Mouse (Mus musculus) kidney, postnatal 10 days (tissue): Measurements from ENCODE around the gene Cd46.

ENCODE experiments used
- DNase-seq: peaks from one replicate; pipeline ENCODE4 v3.0.0; 2021; ENCODE audit warnings: mixed read lengths

The Cd46 gene

GRCm38 (mm10) chr1:195092220-195092720 is at the start of gene Cd46:
Cd46 (minus strand) TSS chr1:195092249.
- DNase-seq, result peak; percentile 83

DNA sequence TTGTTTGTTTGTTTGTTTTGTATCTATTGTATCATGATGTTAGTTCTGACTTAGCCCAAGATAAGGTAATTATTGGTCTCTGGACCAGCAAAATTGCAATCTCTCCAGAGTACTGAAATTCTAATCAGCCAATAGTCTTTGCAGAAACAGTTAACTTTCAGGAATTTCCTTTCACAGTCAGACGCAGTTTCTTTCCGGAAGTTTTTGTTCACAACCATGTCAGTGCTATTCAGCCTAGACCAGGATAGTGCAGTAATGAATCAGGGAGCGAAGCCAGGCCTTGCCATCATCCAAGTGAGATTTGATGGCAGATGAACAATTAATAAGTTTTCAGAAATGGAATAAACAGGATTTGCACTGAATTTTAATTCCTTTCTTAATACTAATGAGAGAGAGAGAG is 40.0 kb upstream of the Cd46 start:
- DNase-seq, result peak; percentile 12

DNA sequence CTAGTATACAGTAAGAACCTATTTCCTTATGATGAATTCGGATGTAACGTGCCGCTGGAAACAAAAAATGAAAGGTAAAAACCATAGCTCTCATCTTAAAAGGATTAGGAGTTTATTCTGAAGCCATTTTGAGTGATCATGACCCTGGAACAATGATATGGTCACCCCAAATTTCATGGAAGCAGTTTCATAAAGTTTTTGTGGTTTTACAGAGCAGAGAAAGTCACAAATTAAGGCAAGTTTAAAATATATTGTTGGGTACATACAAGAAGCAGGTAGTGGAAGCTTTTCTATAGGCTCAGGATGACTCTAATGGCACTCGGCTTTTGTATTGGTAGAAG is 39.6 kb upstream of the Cd46 start:
- no peak for DNase-seq

DNA sequence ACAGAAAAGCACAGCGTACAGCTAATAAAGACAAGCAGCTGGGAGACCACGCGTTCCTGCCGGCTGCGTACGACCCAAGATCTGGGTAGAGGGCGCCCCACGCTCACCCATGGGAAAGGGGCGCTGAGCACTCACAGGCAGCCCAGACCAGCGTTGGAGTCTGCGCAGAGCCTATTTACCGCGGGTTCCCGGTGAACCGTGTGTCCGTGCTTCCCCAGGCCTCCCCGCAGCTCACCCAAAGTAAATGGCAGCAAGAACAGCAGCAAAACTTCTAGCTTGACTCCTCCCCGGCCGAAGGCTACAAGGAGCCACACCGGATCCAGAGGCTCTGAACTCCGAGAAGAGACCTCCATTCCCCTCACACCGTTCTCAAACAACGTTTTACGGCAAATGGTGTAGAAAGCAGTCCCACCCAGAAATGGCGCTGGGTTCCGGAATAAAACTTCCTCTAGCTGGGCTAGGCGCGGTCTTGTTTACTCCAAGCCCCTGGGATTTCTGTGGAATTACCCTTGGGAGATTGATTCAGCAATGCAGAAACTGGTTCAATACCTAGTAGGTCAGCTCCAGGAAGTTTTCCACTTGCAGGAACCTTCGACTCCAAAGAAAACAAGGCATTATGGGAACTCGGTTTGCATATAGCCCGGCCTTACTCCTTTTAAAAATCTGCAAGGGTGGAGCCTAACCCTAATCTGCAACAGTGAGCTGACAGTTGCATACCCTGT is 39.1 kb upstream of the Cd46 start, which contains the start of gene Cr1l:
TSS of gene Cr1l (minus strand) at position 634 of the 722 bp plus-strand sequence.
- DNase-seq, result peak; percentile 93

GRCm38 (mm10) chr1:195130479-195130878 is 38.4 kb upstream of the Cd46 start:
- DNase-seq, result no peak

DNA sequence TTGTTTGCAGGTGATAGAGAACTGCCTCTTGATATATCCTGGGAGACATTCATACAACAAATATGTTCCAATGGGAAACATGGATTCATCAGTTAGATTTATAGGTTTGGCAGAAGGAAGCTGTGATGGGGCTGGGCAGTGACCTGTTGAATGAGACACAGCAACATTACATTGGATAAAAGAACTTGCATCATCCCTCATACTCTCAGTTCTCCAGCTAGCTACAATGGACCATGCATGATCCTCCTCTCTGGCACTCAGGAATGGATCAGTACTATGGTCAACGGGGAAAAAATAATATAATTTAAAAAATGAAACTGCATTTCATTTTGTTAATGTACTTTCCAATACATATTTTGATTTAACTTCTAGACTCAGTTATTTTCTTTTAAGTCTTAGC is 37.8 kb upstream of the Cd46 start:
- DNase-seq, result no peak

- no peak for DNase-seq
Measured at GRCm38 (mm10) chr1:195114414-195114813, 22.4 kb upstream of the Cd46 start.

GRCm38 (mm10) chr1:195113621-195114020 is 21.6 kb upstream of the Cd46 start:
- DNase-seq, result no peak

DNA sequence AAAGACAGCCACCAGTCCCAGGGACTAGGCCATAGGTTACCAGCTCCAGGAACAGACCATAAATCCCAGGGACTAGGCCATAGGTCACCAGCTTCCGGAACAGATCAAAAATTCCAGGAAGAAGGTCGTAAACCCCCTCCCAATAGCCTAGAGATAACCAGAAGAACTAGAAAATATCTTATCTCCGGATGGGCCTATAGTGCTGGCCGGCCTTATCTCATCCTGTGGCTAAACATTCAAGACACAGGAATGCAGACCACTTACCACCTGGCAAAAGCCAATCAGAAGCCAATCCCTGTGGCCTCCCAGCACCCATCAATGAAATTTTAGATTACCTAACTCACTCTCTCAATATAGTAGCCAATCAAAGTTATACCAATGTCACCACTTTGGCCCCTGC is 8.6 kb upstream of the Cd46 start:
- no peak for DNase-seq

- no peak for DNase-seq
Measured at GRCm38 (mm10) chr1:195098004-195098403, 6.0 kb upstream of the Cd46 start.

DNA sequence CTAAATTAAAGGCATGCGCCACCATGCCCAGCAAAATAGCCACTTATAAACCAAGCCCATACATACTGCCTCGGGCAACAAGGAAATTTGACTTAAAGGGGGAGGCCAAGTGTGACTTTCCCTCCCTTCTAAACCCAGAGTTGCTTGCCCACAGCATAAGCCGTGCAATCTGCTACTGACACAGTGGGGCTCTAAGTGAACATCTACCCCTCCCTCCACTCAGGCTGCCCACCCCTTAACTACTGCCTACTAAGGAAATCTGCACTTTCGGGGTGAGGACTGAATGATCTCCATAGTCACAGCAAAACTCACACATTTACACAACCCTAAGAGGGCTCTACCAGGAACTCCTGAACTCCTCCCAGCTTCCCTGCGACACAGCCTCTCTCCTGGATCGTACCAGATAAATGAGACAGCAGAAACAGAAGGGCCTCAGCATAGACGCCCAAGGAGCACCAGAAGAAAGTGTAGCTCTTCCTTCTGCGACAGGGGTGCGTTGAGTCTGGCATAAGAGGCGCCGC is 290 bp downstream of the Cd46 start:
- no peak for DNase-seq

GRCm38 (mm10) chr1:195082142-195082541 is 9.9 kb downstream of the Cd46 start:
- no peak for DNase-seq

DNA sequence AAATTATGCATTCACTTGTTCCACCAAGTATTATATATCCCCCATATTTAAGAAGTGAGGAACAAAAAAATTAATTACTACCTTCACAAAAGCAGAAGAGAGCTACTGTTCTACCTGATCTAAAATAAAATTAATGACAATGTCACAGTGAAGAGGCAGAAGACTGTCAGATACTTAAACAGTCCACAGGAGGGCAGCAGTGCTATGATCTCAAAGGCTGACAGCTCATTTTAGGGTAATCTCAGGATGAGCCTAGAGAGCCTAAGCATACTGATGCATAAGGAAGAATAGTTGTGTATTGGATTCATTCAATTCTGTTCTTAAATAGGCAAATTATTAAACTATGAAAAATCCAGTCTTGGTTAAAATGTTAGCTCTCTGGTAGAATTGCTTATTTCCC is 51.6 kb downstream of the Cd46 start:
- DNase-seq, result peak; percentile 59

DNA sequence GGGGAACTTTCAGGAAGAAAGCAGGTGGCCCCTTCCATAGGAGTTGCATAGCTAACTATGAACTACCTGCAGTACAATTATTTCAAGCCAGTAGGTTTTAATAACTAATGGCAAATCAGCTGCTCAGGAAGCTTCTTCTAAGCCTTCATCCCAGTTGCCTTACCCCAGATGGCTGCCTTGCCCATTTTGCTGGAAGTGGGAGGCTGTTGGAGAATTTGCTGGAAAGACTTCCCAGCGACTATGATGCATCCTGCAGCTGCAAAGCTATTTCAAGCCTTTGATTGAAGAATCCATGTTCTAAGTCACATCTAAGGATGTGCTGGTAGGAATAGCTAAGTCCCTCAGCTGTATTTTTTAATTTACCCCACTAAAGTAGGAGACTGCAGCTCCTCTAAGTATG is 53.7 kb downstream of the Cd46 start:
- no peak for DNase-seq

- no peak for DNase-seq
Measured at GRCm38 (mm10) chr1:195037985-195038384, 54.1 kb downstream of the Cd46 start.

GRCm38 (mm10) chr1:195037483-195037882 is 54.6 kb downstream of the Cd46 start:
- no peak for DNase-seq

DNA sequence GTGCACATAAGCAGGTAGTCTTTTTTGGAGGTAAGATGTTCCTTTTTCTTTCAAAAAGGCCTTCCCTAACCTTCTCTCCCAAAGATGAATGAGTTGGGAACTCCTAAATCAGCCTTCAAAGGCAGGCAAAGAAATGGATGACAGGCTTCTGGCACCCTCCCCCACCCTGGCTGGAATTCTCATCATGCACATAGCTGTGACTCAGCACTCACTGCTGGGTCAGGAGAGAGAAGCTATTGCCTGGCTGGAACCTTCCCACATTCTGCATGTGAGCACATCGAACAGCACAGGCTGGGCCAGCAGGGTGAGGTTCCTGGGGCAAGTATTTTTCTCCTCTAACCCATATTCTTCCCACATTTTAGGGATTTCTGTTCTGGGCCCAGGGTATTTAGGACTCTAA is 58.1 kb downstream of the Cd46 start:
- DNase-seq, result peak; percentile 38

- DNase-seq, result no peak
Measured at GRCm38 (mm10) chr1:195032738-195033137, 59.3 kb downstream of the Cd46 start.

GRCm38 (mm10) chr1:195031786-195032185 is 60.3 kb downstream of the Cd46 start:
- DNase-seq, result no peak

GRCm38 (mm10) chr1:195027507-195027906 is 64.5 kb downstream of the Cd46 start:
- DNase-seq, result no peak

DNA sequence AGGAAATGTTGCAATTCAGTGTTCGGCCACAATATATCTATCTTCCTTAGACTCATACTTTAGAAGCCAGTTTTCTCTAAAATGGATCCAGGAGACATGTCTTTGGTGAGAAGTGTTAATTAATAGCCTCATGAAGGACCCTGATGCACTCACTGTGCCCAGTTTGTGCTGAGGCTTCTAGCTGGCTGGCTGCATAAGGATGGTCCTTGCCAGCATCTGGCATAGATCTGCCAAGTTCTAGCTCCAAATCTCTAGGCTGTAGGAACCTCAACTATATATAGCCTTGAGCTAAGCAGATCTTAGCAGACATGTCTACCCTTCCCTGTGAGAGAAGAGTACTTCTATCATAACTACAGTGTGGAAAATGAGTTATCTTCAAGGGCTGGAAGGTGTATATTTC is 68.2 kb downstream of the Cd46 start:
- DNase-seq, result no peak

- no peak for DNase-seq
Measured at GRCm38 (mm10) chr1:195021831-195022230, 70.2 kb downstream of the Cd46 start.

DNA sequence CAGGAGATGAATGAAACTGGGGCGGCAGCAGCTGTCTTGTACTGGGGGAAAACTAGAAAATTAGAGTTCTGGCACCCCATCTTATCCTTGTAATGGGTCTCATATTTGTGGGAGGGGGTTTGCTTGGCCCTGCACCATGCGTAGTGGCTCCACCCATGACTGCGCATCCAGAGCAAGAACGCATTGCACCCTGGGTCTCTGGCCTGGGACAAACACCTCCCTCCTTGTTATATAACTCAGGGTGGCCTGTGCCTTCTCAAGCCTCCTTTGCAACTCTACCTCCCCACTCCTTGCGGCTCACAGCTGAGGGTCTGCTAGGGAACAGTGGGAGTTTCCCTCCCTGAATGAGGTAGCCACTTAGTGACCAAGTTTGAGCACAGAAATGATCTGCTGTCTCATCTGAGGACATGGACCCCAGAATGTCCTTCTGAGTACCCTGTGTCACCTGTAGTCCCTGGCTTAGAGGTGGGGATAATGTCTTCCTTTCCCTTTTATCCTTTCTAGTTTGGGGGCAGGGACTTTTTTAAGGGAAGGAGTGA is 72.9 kb downstream of the Cd46 start:
- DNase-seq, result no peak
